Mouse (Mus musculus) thymus, adult 2 months (tissue): ENCODE results near the gene Rab7.

Experiments
- CTCF ChIP-seq: fragments of 200-500 bp; IDR thresholded peaks from 2 replicates; pipeline ENCODE4 v1.5.1; 2012; ENCODE audit warnings: mild to moderate bottlenecking, control low read depth, low read length, moderate library complexity, borderline replicate concordance; ENCODE audit not compliant: control insufficient read depth, poor library complexity, insufficient read depth; ENCODE audit errors: extremely low read depth
- POLR2A ChIP-seq: fragments of 200-500 bp; IDR thresholded peaks from 2 replicates; pipeline ENCODE4 v1.6.1; 2012; ENCODE audit warnings: mild to moderate bottlenecking, low read length, control low read depth, moderate library complexity; ENCODE audit not compliant: control insufficient read depth, poor library complexity, insufficient read depth; ENCODE audit errors: extremely low read depth

DNA sequence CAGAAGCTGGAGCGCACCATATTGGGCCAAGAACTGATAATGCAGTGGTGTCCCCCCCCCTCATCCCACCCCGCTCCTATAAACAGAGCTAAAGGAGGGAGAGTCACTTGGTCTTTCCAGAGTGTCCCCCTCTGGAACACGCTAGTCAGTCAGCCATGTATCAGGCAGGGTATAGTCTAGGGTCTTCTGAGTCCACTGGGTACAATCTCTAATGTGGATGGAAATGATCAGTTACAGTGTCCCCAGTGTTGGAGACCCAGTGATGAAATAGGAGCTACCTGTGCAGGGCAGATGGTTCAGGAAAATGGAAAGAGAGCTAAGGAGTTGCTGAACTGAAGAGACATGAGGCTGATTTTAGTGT is 316 bp upstream of the Rab7 start:
- TF ChIP-seq CTCF, result no peak
- no peak for TF ChIP-seq POLR2A
